Mouse (Mus musculus): Measurements from ENCODE around the gene Crx.

The Crx gene

GRCm38 (mm10) chr7:15859657-15860056 lies 20.1 kb downstream of the Crx start:
- DNase-seq (ENCODE audit: low read depth): no peak

- no peak for DNase-seq (ENCODE audit: low read depth)
These were observed 40.2 kb downstream of the Crx start, which contains the start of gene Obox6 for GRCm38 (mm10) chr7:15839578-15839977. TSS of gene Obox6 (minus strand) at chr7:15839678.
